Mouse (Mus musculus): ENCODE results near the gene Slco3a1. TPM values are rescaled to one million over a fixed set of nuclear protein-coding genes. Genes with fewer than 3 reads are reported as not detected.

Slco3a1 gene
- polyA plus RNA-seq, 1 experiment from 2014 or later, result 11.2 TPM

- Histone ChIP-seq H3K36me3 (no peaks in the 10 kb centered on the region), H3K9ac (no peak overlapping the region), H3K27me3 (no peaks in the 10 kb centered on the region), H3K27ac (no peak overlapping the region), H3K9me3 (no peaks in the 10 kb centered on the region), H3K4me2 (replicated peaks) (no peak overlapping the region), H3K4me1 (peaks cover 17% of the 10 kb centered on the region), H3K4me3 (no peak overlapping the region)
- no peak for ATAC-seq (ENCODE audit: low FRiP score, low read depth)
- WGBS, result 36% methylated on average over 4 of the region's 4 CpGs
Observed at GRCm38 (mm10) chr7:74466886-74467285, 87.7 kb downstream of the Slco3a1 start.

- no peaks in the 10 kb centered on the region for H3K9me3 ChIP-seq
- peaks cover 27% of the 10 kb centered on the region for H3K4me1 ChIP-seq
- no peak for ATAC-seq (ENCODE audit: low FRiP score, low read depth)
- H3K4me3 ChIP-seq, result no peak overlapping the region
- no peak overlapping the region for H3K27ac ChIP-seq
- WGBS, result 73% methylated on average over 7 of the region's 7 CpGs
- no peak overlapping the region for H3K9ac ChIP-seq
- H3K36me3 ChIP-seq, result no peaks in the 10 kb centered on the region
- H3K27me3 ChIP-seq, result no peaks in the 10 kb centered on the region
- H3K4me2 ChIP-seq (replicated peaks), result no peak overlapping the region
Observed at GRCm38 (mm10) chr7:74464638-74465037, 89.9 kb downstream of the Slco3a1 start.

GRCm38 (mm10) chr7:74462451-74462850, 92.1 kb downstream of the Slco3a1 start:
- Histone ChIP-seq H3K4me2 (replicated peaks) (no peak overlapping the region), H3K27me3 (no peaks in the 10 kb centered on the region), H3K9me3 (no peaks in the 10 kb centered on the region), H3K9ac (no peak overlapping the region), H3K4me3 (no peak overlapping the region), H3K36me3 (no peaks in the 10 kb centered on the region), H3K4me1 (peaks cover 27% of the 10 kb centered on the region), H3K27ac (no peak overlapping the region)
- 70% methylated on average over 4 of the region's 4 CpGs for WGBS
- ATAC-seq (ENCODE audit: low FRiP score, low read depth), result no peak

GRCm38 (mm10) chr7:74461736-74462135, 92.8 kb downstream of the Slco3a1 start:
- H3K4me3 ChIP-seq, result no peak overlapping the region
- H3K4me1 ChIP-seq, result peaks cover 20% of the 10 kb centered on the region
- H3K4me2 ChIP-seq (replicated peaks), result no peak overlapping the region
- H3K9me3 ChIP-seq, result no peaks in the 10 kb centered on the region
- no peak overlapping the region for H3K27ac ChIP-seq
- WGBS, result 78% methylated on average over 5 of the region's 5 CpGs
- H3K9ac ChIP-seq, result no peak overlapping the region
- no peaks in the 10 kb centered on the region for H3K27me3 ChIP-seq
- ATAC-seq (ENCODE audit: low FRiP score, low read depth), result no peak
- no peaks in the 10 kb centered on the region for H3K36me3 ChIP-seq

GRCm38 (mm10) chr7:74461146-74461545, 93.4 kb downstream of the Slco3a1 start:
- Histone ChIP-seq H3K9ac (no peak overlapping the region), H3K27ac (no peak overlapping the region), H3K4me3 (no peak overlapping the region), H3K36me3 (no peaks in the 10 kb centered on the region), H3K4me2 (replicated peaks) (no peak overlapping the region), H3K27me3 (no peaks in the 10 kb centered on the region), H3K9me3 (no peaks in the 10 kb centered on the region), H3K4me1 (peaks cover 17% of the 10 kb centered on the region)
- 83% methylated on average over 1 of the region's 1 CpGs for WGBS
- ATAC-seq (ENCODE audit: low FRiP score, low read depth), result no peak

- ATAC-seq (ENCODE audit: low FRiP score, low read depth), result no peak
- 79% methylated on average over 3 of the region's 3 CpGs for WGBS
- no peak overlapping the region for H3K4me2 ChIP-seq (replicated peaks)
Observed at GRCm38 (mm10) chr7:74459812-74460211, 94.8 kb downstream of the Slco3a1 start.

GRCm38 (mm10) chr7:74459277-74459676, 95.3 kb downstream of the Slco3a1 start:
- 52% methylated on average over 5 of the region's 5 CpGs for WGBS
- H3K4me2 ChIP-seq (replicated peaks), result no peak overlapping the region

More at GRCm38 (mm10) chr7:74459812-74460211, 94.8 kb downstream of the Slco3a1 start:
- H3K4me1 ChIP-seq, result peaks cover 17% of the 10 kb centered on the region
- H3K36me3 ChIP-seq, result no peaks in the 10 kb centered on the region
- no peak overlapping the region for H3K27ac ChIP-seq
- H3K27me3 ChIP-seq, result no peaks in the 10 kb centered on the region
- no peaks in the 10 kb centered on the region for H3K9me3 ChIP-seq
- H3K4me3 ChIP-seq, result no peak overlapping the region
- no peak overlapping the region for H3K9ac ChIP-seq

GRCm38 (mm10) chr7:74458475-74459221, 95.9 kb downstream of the Slco3a1 start:
- 65% methylated on average over 8 of the region's 8 CpGs for WGBS

More at GRCm38 (mm10) chr7:74459277-74459676, 95.3 kb downstream of the Slco3a1 start:
- Histone ChIP-seq H3K27ac (no peak overlapping the region), H3K27me3 (no peaks in the 10 kb centered on the region), H3K4me3 (no peak overlapping the region), H3K36me3 (no peaks in the 10 kb centered on the region), H3K4me1 (peaks cover 17% of the 10 kb centered on the region), H3K9me3 (no peaks in the 10 kb centered on the region), H3K9ac (no peak overlapping the region)
- ATAC-seq (ENCODE audit: low FRiP score, low read depth), result no peak

GRCm38 (mm10) chr7:74457347-74457975, 97.1 kb downstream of the Slco3a1 start:
- Histone ChIP-seq H3K9me3 (no peaks in the 10 kb centered on the region), H3K4me1 (peaks cover 17% of the 10 kb centered on the region), H3K27me3 (no peaks in the 10 kb centered on the region), H3K4me2 (replicated peaks) (no peak overlapping the region), H3K36me3 (no peaks in the 10 kb centered on the region), H3K27ac (no peak overlapping the region), H3K9ac (no peak overlapping the region), H3K4me3 (no peak overlapping the region)
- ATAC-seq (ENCODE audit: low FRiP score, low read depth), result no peak
- 82% methylated on average over 5 of the region's 5 CpGs for WGBS

More at GRCm38 (mm10) chr7:74458475-74459221, 95.9 kb downstream of the Slco3a1 start:
- Histone ChIP-seq H3K9me3 (no peaks in the 10 kb centered on the region), H3K36me3 (no peaks in the 10 kb centered on the region), H3K27ac (no peak overlapping the region), H3K9ac (no peak overlapping the region), H3K4me3 (no peak overlapping the region), H3K4me1 (peaks cover 17% of the 10 kb centered on the region), H3K4me2 (replicated peaks) (no peak overlapping the region), H3K27me3 (no peaks in the 10 kb centered on the region)
- no peak for ATAC-seq (ENCODE audit: low FRiP score, low read depth)

- H3K36me3 ChIP-seq, result no peaks in the 10 kb centered on the region
- H3K4me1 ChIP-seq, result peaks cover 16% of the 10 kb centered on the region
- H3K9me3 ChIP-seq, result no peaks in the 10 kb centered on the region
- ATAC-seq (ENCODE audit: low FRiP score, low read depth), result no peak
- no peak overlapping the region for H3K4me2 ChIP-seq (replicated peaks)
- no peak overlapping the region for H3K27ac ChIP-seq
- H3K27me3 ChIP-seq, result no peaks in the 10 kb centered on the region
- H3K4me3 ChIP-seq, result no peak overlapping the region
- H3K9ac ChIP-seq, result no peak overlapping the region
- 82% methylated on average over 2 of the region's 2 CpGs for WGBS
Observed at GRCm38 (mm10) chr7:74456781-74457180, 97.8 kb downstream of the Slco3a1 start.

- 65% methylated on average over 2 of the region's 2 CpGs for WGBS
- no peaks in the 10 kb centered on the region for H3K36me3 ChIP-seq
- ATAC-seq (ENCODE audit: low FRiP score, low read depth), result no peak
Observed at GRCm38 (mm10) chr7:74451047-74451446, 103.5 kb downstream of the Slco3a1 start.

GRCm38 (mm10) chr7:74449802-74450201, 104.8 kb downstream of the Slco3a1 start:
- no peaks in the 10 kb centered on the region for H3K4me1 ChIP-seq
- H3K27ac ChIP-seq, result no peak overlapping the region
- WGBS, result 94% methylated on average over 1 of the region's 1 CpGs
- no peak overlapping the region for H3K9ac ChIP-seq
- H3K9me3 ChIP-seq, result no peaks in the 10 kb centered on the region
- no peaks in the 10 kb centered on the region for H3K27me3 ChIP-seq
- no peak overlapping the region for H3K4me2 ChIP-seq (replicated peaks)
- no peak overlapping the region for H3K4me3 ChIP-seq
- no peaks in the 10 kb centered on the region for H3K36me3 ChIP-seq
- no peak for ATAC-seq (ENCODE audit: low FRiP score, low read depth)

More at GRCm38 (mm10) chr7:74451047-74451446, 103.5 kb downstream of the Slco3a1 start:
- H3K27me3 ChIP-seq, result no peaks in the 10 kb centered on the region
- no peak overlapping the region for H3K27ac ChIP-seq
- no peak overlapping the region for H3K4me3 ChIP-seq
- no peak overlapping the region for H3K9ac ChIP-seq
- no peaks in the 10 kb centered on the region for H3K9me3 ChIP-seq
- no peaks in the 10 kb centered on the region for H3K4me1 ChIP-seq
- no peak overlapping the region for H3K4me2 ChIP-seq (replicated peaks)
